Mouse (Mus musculus): ENCODE results near the gene Mgea5.

DNA sequence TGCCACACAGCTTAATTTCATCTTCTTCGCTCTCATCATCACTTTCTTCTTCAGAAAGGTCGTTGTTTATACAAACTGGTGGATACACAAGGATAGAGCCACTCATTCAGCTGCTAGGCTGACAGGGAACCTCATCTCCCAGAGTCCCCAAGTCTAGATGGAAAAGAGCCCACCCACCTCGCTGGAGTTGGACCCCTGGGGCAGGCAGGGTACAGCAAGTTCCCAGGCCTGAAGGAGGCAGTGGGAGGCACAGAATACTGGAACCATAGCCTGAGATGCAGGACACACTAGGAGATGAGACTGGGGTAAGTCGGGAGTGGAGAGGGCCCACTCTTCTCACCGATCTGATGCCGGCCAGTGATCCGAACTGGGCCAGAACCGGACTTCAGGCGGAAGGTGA lies 35.4 kb downstream of the Mgea5 start:
- TF ChIP-seq CTCF (IDR thresholded peaks at IDR 0.05; ENCODE audit: extremely low read depth, insufficient read depth, low read length) (no peak), POLR2A (IDR thresholded peaks at IDR 0.05; ENCODE audit: extremely low read depth, insufficient read depth, low read length) (no peak)

Data from cortical plate, adult 2 months (tissue).